Mouse (Mus musculus) CD4-positive, CD25-positive, alpha-beta regulatory T cell, adult 4 months (primary cell): Measurements from ENCODE around the gene Caln1. TPM values are rescaled to one million over a fixed set of nuclear protein-coding genes. Genes with fewer than 3 reads are reported as not detected.

Experiments used
- ATAC-seq: one replicate; pipeline ENCODE4 v1.8.0; 2017
- polyA plus RNA-seq, 2 experiments: library from polyadenylated mRNA; unstranded; fragments of 100-300 nt; shearing (Covaris generic); gene quantifications; one replicate each; pipeline ENCODE4 v1.2.1; 2017

Gene Caln1
- polyA plus RNA-seq, 2 experiments from 2014 or later: not detected

- no peak for ATAC-seq
These were observed 332.5 kb downstream of the Caln1 start for GRCm38 (mm10) chr5:130701777-130702176.

- no peak for ATAC-seq
These were observed 333.1 kb downstream of the Caln1 start for GRCm38 (mm10) chr5:130702361-130702760.

GRCm38 (mm10) chr5:130704866-130705265 lies 335.6 kb downstream of the Caln1 start:
- ATAC-seq: no peak

- no peak for ATAC-seq
These were observed 337.1 kb downstream of the Caln1 start for GRCm38 (mm10) chr5:130706202-130706855.

GRCm38 (mm10) chr5:130707755-130708154 lies 338.5 kb downstream of the Caln1 start:
- no peak for ATAC-seq

GRCm38 (mm10) chr5:130708616-130709015 lies 339.4 kb downstream of the Caln1 start:
- no peak for ATAC-seq

GRCm38 (mm10) chr5:130711643-130712042 lies 342.4 kb downstream of the Caln1 start:
- no peak for ATAC-seq

GRCm38 (mm10) chr5:130712281-130712680 lies 343.0 kb downstream of the Caln1 start:
- ATAC-seq: no peak

GRCm38 (mm10) chr5:130715181-130715580 lies 345.9 kb downstream of the Caln1 start:
- ATAC-seq: no peak

- no peak for ATAC-seq
These were observed 349.1 kb downstream of the Caln1 start for GRCm38 (mm10) chr5:130718385-130718784.

- ATAC-seq: no peak
These were observed 372.9 kb downstream of the Caln1 start for GRCm38 (mm10) chr5:130742171-130742570.

GRCm38 (mm10) chr5:130757517-130757916 lies 388.3 kb downstream of the Caln1 start:
- no peak for ATAC-seq

GRCm38 (mm10) chr5:130765784-130766183 lies 396.5 kb downstream of the Caln1 start:
- ATAC-seq: no peak

- no peak for ATAC-seq
These were observed 401.9 kb downstream of the Caln1 start for GRCm38 (mm10) chr5:130771061-130771741.

- ATAC-seq: no peak
These were observed 403.2 kb downstream of the Caln1 start for GRCm38 (mm10) chr5:130772491-130772890.

- ATAC-seq: no peak
These were observed 405.7 kb downstream of the Caln1 start for GRCm38 (mm10) chr5:130774946-130775345.

GRCm38 (mm10) chr5:130792755-130793452 lies 423.6 kb downstream of the Caln1 start:
- no peak for ATAC-seq

GRCm38 (mm10) chr5:130797713-130798112 lies 428.5 kb downstream of the Caln1 start:
- ATAC-seq: no peak

GRCm38 (mm10) chr5:130810314-130810713 lies 441.1 kb downstream of the Caln1 start:
- no peak for ATAC-seq

- no peak for ATAC-seq
These were observed 441.6 kb downstream of the Caln1 start for GRCm38 (mm10) chr5:130810846-130811245.

GRCm38 (mm10) chr5:130811266-130811665 lies 442.0 kb downstream of the Caln1 start:
- ATAC-seq: no peak

- no peak for ATAC-seq
These were observed 442.7 kb downstream of the Caln1 start for GRCm38 (mm10) chr5:130811966-130812365.

GRCm38 (mm10) chr5:130812556-130812955 lies 443.3 kb downstream of the Caln1 start:
- no peak for ATAC-seq

- no peak for ATAC-seq
These were observed 443.8 kb downstream of the Caln1 start for GRCm38 (mm10) chr5:130813089-130813488.
